Mouse (Mus musculus) small intestine, adult 2 months (tissue): ENCODE measurements around the gene Cp.

Source experiments
- CTCF ChIP-seq: fragments of 200-500 bp; IDR thresholded peaks from 2 replicates; pipeline ENCODE4 v1.5.1; 2012; ENCODE audit warnings: low read depth, mild to moderate bottlenecking, control low read depth, inconsistent platforms, low read length, moderate library complexity, mixed read lengths; ENCODE audit not compliant: insufficient replicate concordance, insufficient read length; ENCODE audit errors: extremely low read depth
- POLR2A ChIP-seq: fragments of 200-500 bp; IDR thresholded peaks from 2 replicates; pipeline ENCODE4 v1.6.1; 2012; ENCODE audit warnings: low read depth, mild to moderate bottlenecking, control low read depth, inconsistent platforms, low read length, moderate library complexity

DNA sequence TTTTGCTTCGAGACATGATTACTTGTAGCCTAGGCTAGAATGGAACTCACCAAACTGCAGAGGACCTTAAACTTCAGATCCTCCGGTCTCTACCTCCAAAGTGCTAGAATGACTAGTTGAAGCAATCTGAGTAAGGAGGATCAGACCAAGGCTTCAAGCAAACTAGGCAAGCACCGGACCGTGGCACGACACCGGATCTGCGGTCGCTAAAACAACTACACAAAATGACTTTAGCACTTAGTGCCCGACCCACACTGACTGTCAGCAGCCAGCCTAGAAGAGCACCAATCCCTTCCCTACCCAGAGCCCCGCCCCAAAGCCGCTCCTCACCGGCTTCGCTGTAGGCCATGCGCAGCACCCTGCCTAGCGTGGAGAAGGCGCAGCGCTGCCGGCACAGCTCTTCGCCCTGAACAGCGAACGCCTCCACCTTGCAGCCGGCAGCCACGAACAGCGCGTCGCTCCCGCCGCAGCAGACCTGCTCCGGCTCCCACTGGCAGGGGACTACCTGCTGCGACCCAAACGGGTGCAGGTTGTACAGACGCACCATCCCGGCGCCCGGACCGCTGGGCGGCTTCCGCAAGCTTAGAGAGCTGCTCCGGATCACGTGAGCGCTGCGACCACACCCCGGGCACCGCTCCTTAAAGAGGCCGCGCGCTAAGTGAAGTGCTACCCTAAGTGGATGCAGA, 78.0 kb downstream of the Cp start, which contains the start of gene Hps3:
- no peak for TF ChIP-seq CTCF
- TF ChIP-seq POLR2A: peak; percentile 50
